Mouse (Mus musculus): Measurements from ENCODE around the gene Ap4b1.

GRCm38 (mm10) chr3:103850644-103851363 is 41.5 kb downstream of the Ap4b1 start:
- no peak for TF ChIP-seq CTCF (IDR thresholded peaks at IDR 0.05; ENCODE audit: extremely low read depth, insufficient read depth, insufficient read length, insufficient replicate concordance)
- TF ChIP-seq POLR2A (IDR thresholded peaks at IDR 0.05; ENCODE audit: low read depth, low read length) = no peak

All from spleen, adult 2 months (tissue).